Mouse (Mus musculus): Measurements from ENCODE around the gene Gm20388.

- TF ChIP-seq HCFC1 (IDR thresholded peaks at IDR 0.05; ENCODE audit: borderline replicate concordance, insufficient read depth, low read length) (no peak), MAFK (IDR thresholded peaks at IDR 0.05; ENCODE audit: insufficient read depth, low read depth, low read length) (no peak)
These were observed 1218.8 kb downstream of the Gm20388 start for GRCm38 (mm10) chr8:121129265-121129940.
